Mouse (Mus musculus) right cerebral cortex, postnatal 25 days (tissue): ENCODE measurements around the gene Alyref2.
A peak's percentile ranks its signal among the peaks of the same experiment; 100 is the strongest.
"Not testable (repeated sequence)": the region's sequence is repeated elsewhere in the genome, so short reads cannot be mapped to it uniquely, and the experiment has no call there.

ENCODE experiments used
- DNase-seq: peaks from one replicate; pipeline ENCODE4 v3.0.0; 2022

Gene Alyref2

DNA sequence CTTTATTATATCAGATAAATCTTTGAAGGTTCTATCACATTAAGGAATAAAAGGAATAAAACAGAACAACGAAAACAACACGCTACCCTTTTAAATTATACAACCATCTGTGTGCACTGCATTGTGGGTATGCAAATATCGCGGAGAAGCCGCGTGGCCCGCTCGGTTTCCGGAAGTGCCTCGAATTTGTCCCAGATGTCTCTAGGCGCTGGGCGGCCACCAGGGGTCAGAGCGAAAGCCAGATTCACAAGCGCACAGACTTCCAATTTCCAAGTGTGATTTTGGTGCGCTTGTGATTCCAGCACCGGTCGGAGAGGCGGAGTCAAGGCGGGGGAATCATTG, at the start of gene Alyref2:
TSS of gene Alyref2 (plus strand) at position 229 of the 342 bp plus-strand sequence.
- DNase-seq: peak; percentile 88

DNA sequence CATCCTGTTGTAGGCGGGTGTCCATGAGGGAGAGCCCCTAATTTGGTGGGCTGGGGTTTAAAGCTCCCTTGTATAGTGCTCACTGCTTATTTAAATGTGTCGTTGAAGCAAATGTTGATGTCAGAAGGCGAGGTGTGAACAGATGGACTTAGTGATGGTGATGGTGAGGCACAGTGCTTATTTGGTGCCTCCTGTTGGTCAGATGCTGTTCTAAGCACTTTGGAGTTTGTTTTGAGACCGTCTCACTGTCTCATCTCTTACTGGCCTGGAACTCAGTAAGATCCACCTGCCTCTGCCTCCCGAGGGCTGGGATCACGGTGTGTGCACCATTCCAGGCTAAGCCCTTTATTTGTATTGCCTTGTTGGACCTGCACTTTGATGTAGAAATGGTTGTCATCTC, 48.4 kb upstream of the Alyref2 start:
- DNase-seq: no peak

DNA sequence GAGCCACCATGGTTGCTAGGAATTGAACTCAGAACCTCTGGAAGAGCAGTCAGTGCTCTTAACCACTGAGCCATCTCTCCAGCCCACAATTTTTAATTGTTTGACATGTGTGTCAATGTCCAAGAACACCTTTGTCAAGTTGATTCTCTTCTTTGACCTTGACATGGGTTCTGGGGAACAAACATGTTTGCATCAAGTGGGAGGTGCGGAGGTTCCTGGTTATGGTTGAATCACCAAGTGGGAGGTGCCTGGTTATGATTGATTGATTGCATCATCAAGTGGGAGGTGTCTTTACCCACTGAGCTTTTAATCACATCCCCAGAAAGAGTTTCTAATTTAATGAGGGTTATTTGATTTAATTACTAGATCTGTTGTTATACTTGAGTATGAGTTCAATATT, 45.7 kb upstream of the Alyref2 start:
- no peak for DNase-seq

DNA sequence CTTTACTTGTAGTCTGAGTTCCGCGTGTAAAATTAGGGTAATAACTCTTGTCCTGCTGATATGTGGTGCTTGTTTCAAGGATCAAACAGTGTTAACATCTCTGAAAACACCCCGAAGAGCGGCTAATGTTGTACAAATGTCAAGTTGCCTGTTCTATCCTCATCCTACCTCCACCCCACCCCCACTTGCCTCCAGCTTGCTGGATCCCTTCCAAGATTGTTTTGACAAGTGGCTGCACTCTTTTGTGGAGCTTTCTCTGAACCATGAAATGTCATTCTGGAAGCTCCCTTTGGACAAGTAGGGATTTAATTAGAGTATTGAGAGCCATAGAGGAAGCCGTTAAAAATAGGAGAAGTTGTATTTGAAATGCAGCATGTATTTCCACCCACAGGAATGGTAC, 43.5 kb upstream of the Alyref2 start:
- no peak for DNase-seq

DNA sequence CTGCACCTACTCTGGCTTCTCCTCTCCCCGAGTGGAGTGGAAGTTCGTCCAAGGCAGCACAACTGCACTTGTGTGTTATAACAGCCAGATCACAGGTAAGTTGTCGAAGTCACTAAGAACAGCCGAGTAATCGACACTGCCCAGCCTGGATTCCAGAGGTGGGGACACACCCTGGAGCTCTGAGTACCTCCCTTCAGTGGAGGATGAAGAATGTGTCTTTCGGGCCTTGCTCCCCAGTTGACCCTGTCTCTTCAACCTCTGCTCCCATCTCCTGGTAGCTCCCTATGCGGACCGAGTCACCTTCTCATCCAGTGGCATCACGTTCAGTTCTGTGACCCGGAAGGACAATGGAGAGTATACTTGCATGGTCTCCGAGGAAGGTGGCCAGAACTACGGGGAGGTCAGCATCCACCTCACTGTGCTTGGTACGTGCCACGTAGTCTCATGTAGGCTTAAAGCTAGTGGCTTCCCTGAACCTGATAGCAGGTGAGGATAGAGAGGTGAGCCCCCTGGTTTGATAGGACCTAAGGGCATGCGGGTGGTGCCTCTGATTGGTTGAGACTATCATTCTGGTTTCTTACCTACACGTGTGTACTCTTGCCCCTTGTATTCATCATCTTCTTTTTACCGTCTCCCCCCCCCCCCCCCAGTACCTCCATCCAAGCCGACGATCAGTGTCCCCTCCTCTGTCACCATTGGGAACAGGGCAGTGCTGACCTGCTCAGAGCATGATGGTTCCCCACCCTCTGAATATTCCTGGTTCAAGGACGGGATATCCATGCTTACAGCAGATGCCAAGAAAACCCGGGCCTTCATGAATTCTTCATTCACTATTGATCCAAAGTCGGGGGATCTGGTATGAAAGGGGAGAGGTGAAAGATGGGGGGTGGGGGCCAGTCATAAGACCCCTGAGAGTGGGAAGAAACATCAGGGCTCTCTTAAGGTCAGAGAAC, 42.5 kb upstream of the Alyref2 start:
- DNase-seq: no peak

DNA sequence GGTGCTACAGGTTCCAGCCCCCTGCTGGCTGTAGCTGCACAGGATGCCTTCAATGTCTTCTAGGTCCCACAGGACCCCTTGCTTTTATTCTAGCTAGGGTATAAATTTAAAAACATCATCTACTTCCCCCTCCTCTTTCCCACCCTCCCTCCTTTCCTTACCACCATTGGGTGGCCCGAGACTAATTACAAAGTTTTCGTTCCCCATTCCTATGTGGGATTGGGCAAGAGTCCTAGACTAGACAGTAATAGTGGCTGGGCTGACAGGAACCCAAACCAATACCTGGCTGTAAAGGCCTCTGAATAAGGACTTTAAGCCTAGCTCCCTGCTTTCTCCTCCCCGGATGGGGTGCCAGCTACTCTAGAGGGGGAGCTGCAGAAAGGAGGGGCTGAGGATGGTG, 40.1 kb upstream of the Alyref2 start:
- no peak for DNase-seq

DNA sequence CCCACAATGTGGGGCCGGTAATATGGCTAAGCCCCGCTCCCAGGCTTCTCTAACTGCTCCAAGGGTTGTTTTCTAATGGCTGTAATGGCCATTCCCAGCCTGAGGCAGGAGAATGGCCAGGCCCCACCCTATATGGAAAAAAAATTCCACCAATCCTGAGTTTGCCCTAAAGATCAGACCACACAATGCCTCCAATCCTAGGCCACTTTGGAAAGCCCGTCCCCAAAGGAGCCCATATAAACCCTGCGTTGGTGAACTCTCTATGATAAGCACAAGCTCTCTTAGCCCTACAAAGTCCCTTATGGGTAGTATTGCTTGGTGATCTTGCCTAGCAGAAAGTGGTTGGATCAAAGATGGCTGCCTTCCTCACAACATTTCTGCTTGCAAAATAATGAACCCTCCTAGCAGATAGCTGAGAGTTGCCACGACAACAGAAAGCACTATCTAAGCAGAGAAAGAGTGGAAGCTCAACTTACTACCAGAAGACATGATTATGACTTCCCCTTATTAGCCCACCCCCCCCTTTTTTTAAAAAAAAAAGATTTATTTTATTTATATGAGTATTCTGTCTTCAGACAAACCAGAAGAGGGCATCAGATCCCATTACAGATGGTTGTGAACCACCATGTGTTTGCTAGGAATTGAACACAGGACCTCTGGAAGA, 37.4 kb upstream of the Alyref2 start:
- no peak for DNase-seq

DNA sequence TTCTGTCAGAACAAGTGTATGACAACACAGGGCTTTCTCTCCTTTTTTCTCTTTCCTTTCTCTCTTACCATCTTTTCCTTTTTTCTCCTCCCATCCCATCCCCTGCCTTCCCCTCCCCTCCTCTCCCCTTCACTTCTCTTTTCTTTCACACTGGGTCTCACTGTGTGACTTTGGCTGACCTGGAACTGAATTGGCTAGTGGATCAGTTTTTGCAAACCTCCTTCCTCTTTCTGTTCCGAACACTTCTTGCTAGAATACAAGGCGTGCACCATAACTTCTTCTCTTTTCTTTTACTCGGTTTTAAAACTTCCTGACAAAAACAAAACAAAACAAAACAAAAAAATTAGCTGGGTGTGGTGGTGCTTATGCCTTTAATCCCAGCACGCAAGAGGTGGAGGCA, 36.7 kb upstream of the Alyref2 start:
- no peak for DNase-seq

DNA sequence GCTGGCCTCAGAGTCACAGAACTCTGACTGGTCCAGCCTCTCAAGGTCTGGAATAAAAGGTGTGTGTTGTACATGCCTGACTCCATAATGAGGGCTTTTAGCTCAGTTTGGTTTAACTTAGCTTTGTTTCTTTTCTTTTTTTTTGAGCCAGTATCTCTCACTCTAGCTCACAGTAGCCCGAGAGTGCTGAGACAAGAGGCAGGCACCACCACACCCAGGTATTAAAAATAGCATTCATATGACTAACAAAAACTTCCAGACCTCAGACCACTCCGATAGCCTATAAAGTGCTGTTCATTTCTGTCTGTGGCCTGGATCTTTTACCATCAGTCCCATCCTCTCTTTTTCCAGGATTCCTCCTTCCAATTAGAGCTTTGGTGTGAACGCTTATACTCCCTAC, 33.6 kb upstream of the Alyref2 start:
- no peak for DNase-seq

DNA sequence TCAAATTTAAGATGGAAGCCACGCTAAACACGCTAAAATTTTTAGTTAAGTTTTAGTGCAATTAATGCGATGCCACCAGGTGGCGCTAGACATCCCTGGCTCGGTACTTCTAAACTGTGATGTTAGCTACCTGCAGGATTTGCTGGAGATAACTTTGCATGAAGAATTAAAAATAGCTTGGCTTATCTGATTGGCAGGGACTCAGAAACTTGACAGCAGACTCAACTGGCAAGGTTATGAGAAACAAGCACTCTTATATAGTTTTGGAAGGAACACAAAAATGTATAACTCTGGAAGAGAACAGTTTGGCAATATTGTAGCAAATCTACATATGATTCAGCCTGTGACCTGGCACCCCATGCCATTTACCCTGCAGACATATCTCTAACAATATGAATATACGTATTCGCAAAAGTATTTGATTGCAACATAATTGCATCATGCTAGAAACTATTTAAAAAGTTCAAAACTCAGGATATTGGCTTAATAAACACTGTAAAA, 32.9 kb upstream of the Alyref2 start:
- peak; percentile 32 for DNase-seq

DNA sequence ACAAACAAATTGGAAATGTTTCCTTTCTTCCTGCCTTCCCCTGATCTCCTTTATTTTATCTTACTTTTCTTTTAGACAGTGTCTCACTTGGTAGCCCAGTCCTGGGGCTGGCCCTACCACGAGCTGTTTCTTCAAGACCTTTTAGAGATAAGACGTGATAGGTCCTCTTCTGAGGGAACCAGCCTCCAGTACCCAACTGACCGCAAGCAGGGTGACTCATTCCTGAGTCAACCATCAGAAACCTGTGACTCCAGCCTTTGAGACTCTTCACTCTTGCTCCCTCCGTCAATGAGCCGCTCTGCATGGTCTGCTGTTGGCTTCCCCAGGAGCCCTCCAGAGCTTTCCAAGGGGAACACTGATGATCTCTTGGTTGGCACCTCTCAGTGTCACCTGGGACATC, 32.4 kb upstream of the Alyref2 start:
- DNase-seq: no peak

DNA sequence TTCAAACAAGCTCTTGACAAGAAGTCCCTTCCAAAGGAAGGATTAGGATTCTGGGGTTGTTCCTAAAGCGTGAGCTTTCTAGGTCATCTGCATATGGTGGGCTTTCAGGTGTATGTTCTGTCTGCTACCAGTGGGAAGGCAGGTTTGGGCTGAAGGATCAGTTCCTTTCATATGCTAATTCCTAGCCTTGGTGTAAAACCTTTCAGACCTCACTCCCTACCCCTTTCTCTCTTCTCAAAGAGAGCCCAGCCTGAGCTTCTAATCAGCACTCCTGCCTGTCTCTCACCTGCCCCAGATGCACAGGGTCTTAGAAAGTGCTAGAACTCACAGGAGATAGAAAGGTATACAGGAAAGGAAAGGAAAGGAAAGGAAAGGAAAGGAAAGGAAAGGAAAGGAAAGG, 31.8 kb upstream of the Alyref2 start:
- DNase-seq: no peak

DNA sequence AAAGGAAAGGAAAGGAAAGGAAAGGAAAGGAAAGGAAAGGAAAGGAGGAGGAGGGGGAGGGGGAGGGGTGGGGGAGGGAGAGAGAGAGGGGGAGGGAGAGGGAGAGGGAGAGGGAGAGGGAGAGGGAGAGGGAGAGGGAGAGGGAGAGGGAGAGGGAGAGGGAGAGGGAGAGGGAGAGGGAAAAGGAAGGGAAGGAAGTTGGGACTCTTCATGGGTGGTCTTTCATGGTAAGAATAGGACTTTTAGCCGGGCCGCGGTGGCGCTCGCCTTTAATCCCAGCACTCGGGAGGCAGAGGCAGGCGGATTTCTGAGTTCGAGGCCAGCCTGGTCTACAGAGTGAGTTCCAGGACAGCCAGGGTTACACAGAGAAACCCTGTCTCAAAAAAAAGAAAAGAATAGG, 31.3 kb upstream of the Alyref2 start:
- DNase-seq: not testable (repeated sequence)

DNA sequence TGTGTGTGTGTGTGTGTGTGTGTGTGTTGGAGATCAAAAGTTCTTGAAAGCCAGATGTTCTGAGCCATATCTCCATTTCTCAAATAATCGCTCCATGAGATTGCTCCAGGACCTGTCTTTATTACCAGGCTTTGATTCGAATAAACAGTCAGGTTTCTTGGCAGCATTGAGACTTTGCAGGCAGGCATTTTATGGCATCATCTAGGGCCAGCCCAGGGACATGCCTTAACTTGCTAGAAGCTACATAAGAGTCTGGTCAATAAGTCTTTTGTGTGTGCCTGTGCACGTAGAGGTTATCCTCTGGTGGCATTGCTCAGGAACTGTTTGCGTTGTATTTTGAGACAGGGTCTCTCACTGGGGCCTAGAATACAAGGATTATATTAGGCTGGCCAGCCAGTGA, 29.8 kb upstream of the Alyref2 start:
- no peak for DNase-seq

DNA sequence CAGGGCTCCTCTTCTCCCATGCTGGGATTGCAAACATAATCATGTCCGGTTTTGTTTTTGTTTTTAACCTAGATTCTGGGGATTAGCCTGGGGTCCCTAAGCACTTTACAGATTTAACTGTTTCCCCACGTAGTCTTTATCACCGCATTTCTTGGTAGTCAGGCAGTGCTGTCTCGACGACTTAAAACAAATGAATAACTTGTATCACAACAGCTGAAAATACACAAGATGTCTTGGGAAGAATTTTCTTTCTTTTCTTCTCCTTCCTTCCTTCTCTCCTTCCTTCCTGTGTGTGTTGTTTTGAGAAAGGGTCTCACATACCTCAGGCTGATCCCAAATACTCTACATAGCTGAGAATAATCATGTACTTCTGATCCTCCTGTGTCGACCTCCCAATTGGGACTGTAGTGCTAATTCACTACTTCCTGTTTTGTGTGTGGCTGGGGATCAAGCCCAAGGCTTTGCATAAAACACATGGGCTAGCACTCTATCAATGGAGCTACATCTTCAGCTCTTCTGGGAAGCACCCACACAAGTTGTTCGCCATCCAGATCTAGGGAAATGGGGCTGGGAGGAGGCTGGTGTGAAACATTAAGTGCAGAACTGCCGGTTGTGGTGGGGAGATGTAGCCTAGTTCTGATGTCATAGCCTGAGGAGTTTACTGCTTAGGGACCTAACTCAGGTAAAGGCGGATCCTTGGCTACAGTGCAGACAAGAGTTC, 29.2 kb upstream of the Alyref2 start:
- DNase-seq: no peak

DNA sequence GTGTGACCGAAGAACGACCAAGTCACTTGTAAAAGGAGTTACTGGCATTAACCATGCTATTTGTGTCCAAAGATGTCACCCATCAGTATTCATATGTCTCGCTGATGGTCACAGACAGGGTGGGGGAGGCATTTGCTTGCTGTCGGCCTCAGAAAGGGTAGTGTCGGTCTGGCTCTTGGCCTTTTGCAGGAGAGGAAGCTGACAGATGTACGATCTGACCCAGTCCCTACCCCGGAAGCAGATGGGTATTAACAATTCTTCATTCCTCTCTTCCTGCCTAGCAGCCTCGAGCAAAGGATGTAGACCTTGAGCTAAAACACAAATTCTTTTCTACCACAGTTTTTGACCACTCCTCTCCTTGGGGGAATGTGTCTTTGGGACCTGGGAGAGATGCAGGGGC, 26.2 kb upstream of the Alyref2 start:
- DNase-seq: no peak

DNA sequence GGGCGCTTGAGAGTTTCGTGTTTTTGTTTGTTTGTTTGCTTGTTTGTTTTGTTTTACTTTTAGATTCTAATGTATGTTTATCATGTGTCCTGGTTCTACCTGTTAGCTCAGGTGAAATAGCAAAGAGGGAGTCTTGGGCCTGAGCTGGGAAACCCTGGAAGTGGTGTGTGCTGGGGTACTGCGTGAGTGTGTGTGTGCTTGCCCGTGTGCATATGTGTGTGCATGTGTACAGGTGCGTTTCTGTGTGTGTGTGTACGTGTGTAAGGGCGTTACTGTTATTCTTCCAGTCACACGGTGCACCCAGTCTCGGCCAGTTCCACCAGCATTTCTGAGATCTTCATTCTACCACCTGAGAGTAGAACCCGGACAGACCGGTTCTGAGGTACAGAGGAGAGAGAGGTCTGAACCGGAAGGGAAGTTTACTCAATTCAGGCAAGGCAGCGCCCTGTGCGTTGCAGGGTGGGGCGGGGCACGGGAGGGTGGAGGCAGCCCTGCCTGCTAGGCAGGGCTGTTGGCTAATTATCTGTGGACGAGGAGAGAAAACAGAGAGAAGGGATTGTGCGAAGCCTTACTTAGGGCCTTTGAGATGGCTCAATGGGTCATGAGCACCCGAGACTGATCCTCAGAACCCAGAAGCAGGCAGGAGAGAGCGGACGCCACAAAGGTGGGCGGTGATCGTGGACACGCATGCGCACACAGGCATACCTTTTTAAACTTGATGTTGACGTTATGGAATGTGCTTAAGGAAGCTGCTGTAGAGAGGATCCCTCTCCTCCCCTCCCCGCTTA, 25.3 kb upstream of the Alyref2 start:
- no peak for DNase-seq

DNA sequence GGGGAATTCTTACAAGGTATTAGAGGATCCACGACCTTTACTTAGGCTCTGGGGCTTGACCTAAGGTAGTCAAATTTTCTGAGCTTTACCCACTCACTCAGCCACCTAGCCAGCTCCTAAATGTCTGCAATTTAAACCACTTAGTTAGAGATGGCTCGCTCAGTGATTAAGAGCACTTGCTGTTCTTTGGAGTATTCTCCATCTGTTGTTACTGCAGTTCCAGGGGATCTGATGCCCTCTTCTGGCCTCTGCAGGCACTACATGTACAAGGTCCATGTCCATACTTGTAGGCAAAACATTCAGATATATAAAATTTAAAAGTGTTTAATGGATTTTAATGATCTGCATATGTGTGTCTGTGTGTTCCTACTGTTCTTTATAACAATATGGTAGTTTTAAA, 24.3 kb upstream of the Alyref2 start:
- DNase-seq: peak; percentile 61

DNA sequence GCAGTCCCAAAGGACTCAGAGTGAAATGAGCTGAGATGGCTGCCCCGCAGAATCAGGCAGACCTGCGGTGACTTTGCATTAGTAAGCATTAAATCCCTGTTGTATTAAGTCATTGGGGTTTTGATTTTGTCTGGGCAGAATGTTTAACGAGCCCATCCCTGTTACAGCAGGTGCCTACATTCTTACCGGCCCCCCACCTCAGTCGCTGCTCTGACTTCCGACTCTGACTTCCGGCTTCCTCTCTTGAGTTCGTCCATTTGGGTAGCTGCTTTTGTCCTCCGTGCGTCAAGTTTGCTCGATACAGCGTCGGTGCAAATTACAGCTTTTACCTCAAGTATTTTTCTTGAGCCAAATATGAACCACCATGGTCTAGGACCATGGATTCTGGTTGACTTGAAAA, 9.0 kb upstream of the Alyref2 start:
- DNase-seq: no peak

DNA sequence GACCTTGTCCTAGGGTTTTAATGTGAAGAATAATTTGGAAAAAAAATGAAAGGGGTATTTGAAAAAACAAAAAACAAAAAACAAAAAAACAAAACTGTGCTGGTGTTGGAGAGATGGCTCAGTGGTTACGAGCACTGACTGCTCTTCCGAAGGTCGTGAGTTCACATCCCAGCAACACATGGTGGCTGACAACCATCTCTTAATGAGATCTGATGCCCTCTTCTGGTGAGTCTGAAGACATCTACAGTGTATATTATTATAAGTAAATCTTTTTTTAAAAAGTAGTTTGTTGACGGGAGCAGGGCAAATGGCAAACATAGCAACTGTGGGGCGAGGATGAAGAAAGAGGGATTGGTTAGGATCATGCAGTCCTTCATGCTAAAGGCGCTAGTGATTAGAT, 7.9 kb upstream of the Alyref2 start:
- no peak for DNase-seq

DNA sequence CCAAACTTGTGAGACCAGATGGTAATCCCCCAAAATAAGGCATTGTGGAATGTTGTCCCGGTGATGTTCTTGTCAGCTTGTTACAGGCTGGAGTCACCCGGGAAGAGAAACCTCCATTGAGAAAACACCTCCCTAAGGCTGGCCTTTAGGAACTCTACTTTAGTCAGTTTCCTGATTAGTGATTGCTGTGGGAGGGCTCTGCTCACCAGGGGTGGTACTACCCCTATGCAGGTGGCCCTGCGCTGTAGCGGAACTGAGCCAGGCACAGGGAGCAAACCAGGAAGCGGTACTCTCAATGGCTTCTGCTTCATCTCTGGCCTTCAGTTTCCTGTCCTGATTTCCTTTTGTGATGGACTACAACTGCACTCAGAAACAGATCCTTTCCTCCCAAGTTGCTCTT, 3.4 kb upstream of the Alyref2 start:
- no peak for DNase-seq

DNA sequence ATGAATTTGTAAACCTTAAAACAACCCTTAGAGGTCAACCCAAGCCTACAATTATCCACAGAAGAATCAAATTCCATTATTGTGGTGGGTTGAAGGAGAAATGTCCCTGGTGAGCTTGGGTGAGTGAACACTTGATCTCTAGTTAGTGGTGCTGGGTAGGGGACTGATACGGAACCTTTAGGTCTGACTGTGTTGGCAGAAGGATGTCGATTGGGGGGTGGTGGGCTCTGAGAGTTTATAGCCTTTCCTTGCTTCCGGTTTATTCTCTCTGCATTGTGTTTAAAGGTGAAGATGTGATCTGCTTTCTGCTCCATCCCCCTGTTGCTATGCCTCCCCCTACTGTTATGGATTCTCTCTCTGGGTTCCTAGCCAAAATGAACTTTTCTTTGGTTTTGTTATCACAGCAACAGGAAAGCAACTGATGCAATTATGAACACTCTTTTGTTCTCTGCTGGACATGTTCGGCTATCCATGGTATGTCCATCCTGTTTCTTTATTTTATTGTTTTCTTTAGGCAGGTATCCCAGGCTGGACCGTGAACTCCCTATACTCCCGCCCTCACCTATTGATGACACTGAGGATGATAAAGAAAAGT, 2.2 kb upstream of the Alyref2 start:
- no peak for DNase-seq
